Comparison of ENCODE assay signal across 7 mouse cellular contexts in genomic region chr5:134638461-134639268, GRCm38 (mm10). TPM values are rescaled to one million over a fixed set of nuclear protein-coding genes. Genes with fewer than 3 reads are reported as not detected.
DNase-seq lines count a peak whose midpoint lies in the region; ATAC-seq and TF ChIP-seq lines count a peak whose summit lies in the region.

No protein-coding gene starts in this region.

- peaks cover 23% of the 10 kb centered on the region for H3K4me1 ChIP-seq in lung, embryonic 15.5 days
- peaks cover 11% of the 10 kb centered on the region for H3K4me1 ChIP-seq in brown adipose tissue, adult 24 weeks (ENCODE audit: control insufficient read depth, insufficient read depth, insufficient read length, low read length)
- peaks cover 15% of the 10 kb centered on the region for H3K4me1 ChIP-seq in forebrain, postnatal 0 days (ENCODE audit: insufficient read depth)
- peaks cover 32% of the 10 kb centered on the region for H3K4me1 ChIP-seq in megakaryocyte, embryonic 14.5 days

- H3K9me3 ChIP-seq in lung, embryonic 15.5 days: no peaks in the 10 kb centered on the region
- no peaks in the 10 kb centered on the region for H3K9me3 ChIP-seq in forebrain, postnatal 0 days (ENCODE audit: low read length)
- no peaks in the 10 kb centered on the region for H3K9me3 ChIP-seq in megakaryocyte, embryonic 14.5 days

- peak overlapping the region; percentile 59 for H3K4me2 ChIP-seq in lung, embryonic 15.5 days
- H3K4me2 ChIP-seq in forebrain, postnatal 0 days (ENCODE audit: low read depth): peak overlapping the region; percentile 72

- ATAC-seq in lung, embryonic 15.5 days (ENCODE audit: borderline replicate concordance, extremely low read depth, low FRiP score, low TSS enrichment): peak; percentile 69; the same call in 1 of the 2 replicates
- ATAC-seq in forebrain, postnatal 0 days: peak; percentile 74

- peak overlapping the region; percentile 95 for H3K27ac ChIP-seq in lung, embryonic 15.5 days
- peak overlapping the region; percentile 96 for H3K27ac ChIP-seq in brown adipose tissue, adult 24 weeks (replicated peaks; ENCODE audit: low read depth, low read length)
- peak overlapping the region; percentile 97 for H3K27ac ChIP-seq in forebrain, postnatal 0 days (ENCODE audit: low read depth, low read length)

- no peak for TF ChIP-seq CTCF in forebrain, postnatal 0 days (IDR thresholded peaks at IDR 0.05; ENCODE audit: low read depth)

- H3K9ac ChIP-seq in lung, embryonic 15.5 days: peak overlapping the region; percentile 100
- H3K9ac ChIP-seq in forebrain, postnatal 0 days: peak overlapping the region; percentile 95

- H3K4me3 ChIP-seq in lung, embryonic 15.5 days: peak overlapping the region; percentile 99
- H3K4me3 ChIP-seq in brown adipose tissue, adult 24 weeks (ENCODE audit: insufficient read depth, low read depth, low read length): peak overlapping the region; percentile 94
- peak overlapping the region; percentile 97 for H3K4me3 ChIP-seq in forebrain, postnatal 0 days (ENCODE audit: low read depth, low read length)
- H3K4me3 ChIP-seq in megakaryocyte, embryonic 14.5 days (replicated peaks): peak overlapping the region; percentile 97

- no peak for DNase-seq in lung, postnatal 14 days
- DNase-seq in forebrain, postnatal 0 days: no peak
- DNase-seq in gastrocnemius, adult 8-10 months (ENCODE audit: low spot score in 2 of 2): no peak
- no peak for DNase-seq in cerebellum, postnatal 4 days (ENCODE audit: low spot score in 2 of 2)

- under 1% methylated on average over 85 of the region's 85 CpGs for WGBS in lung, embryonic 15.5 days
- WGBS in forebrain, postnatal 0 days: 3% methylated on average over 72 of the region's 85 CpGs

- H3K27me3 ChIP-seq in lung, embryonic 15.5 days: no peaks in the 10 kb centered on the region
- H3K27me3 ChIP-seq in forebrain, postnatal 0 days (ENCODE audit: insufficient read depth, low read length): no peaks in the 10 kb centered on the region
- no peaks in the 10 kb centered on the region for H3K27me3 ChIP-seq in megakaryocyte, embryonic 14.5 days (replicated peaks)

- H3K36me3 ChIP-seq in lung, embryonic 15.5 days: peaks cover 26% of the 10 kb centered on the region
- H3K36me3 ChIP-seq in forebrain, postnatal 0 days (ENCODE audit: insufficient read depth): peaks cover 10% of the 10 kb centered on the region; the same call in 1 of the 2 replicates
- peaks cover 31% of the 10 kb centered on the region for H3K36me3 ChIP-seq in megakaryocyte, embryonic 14.5 days (replicated peaks; ENCODE audit: low read length)

RNA-seq across cellular contexts. Expression of gene Eif4h, which starts 0.6 kb away (rescaled TPM):
- polyA plus RNA-seq in lung, embryonic 15.5 days (2015; fragmentation: Nextera tagmentation; extraction: Ambion mirVana): 506 and 532 TPM in 2 replicates
- polyA plus RNA-seq in brown adipose tissue, adult 24 weeks (2012; ENCODE audit: insufficient read depth, insufficient read length, missing spikeins): 116 and 126 TPM in 2 replicates
- total RNA-seq in forebrain, postnatal 0 days (2014; rRNA removed): 498 and 525 TPM in 2 replicates
- 315 and 343 TPM in 2 replicates for polyA plus RNA-seq in forebrain, postnatal 0 days (2015; fragmentation: Nextera tagmentation; extraction: Ambion mirVana)
- polyA plus RNA-seq in megakaryocyte, embryonic 14.5 days (2012; ENCODE audit: insufficient read depth, low replicate concordance): 58.4 and 156 TPM in 2 replicates
- total RNA-seq in gastrocnemius, adult 8-10 months (2022): 10 to 100 TPM; 85.4 to 90.6 (median 87.9) TPM

RNA-seq across cellular contexts. Expression of gene Lat2, which starts 23.8 kb away (rescaled TPM):
- polyA plus RNA-seq in lung, embryonic 15.5 days (2015; fragmentation: Nextera tagmentation; extraction: Ambion mirVana): 2.6 and 2.9 TPM in 2 replicates
- polyA plus RNA-seq in brown adipose tissue, adult 24 weeks (2012; ENCODE audit: insufficient read depth, insufficient read length, missing spikeins): 0.83 and 1.4 TPM in 2 replicates
- total RNA-seq in forebrain, postnatal 0 days (2014; rRNA removed): 1.5 and 1.8 TPM in 2 replicates
- 1.2 and 2.5 TPM in 2 replicates for polyA plus RNA-seq in forebrain, postnatal 0 days (2015; fragmentation: Nextera tagmentation; extraction: Ambion mirVana)
- polyA plus RNA-seq in megakaryocyte, embryonic 14.5 days (2012; ENCODE audit: insufficient read depth, low replicate concordance): 16.9 and 67.9 TPM in 2 replicates
- 1 to 10 TPM in 1 of 4 experiments, under 1 TPM in 2, not detected in 1; 0.59 to 1.9 (median 0.88) TPM for total RNA-seq in gastrocnemius, adult 8-10 months (2022)

RNA-seq across cellular contexts. Expression of gene Limk1, which starts 49.7 kb away (rescaled TPM):
- polyA plus RNA-seq in lung, embryonic 15.5 days (2015; fragmentation: Nextera tagmentation; extraction: Ambion mirVana): 7.1 and 8.2 TPM in 2 replicates
- 4.1 and 7.5 TPM in 2 replicates for polyA plus RNA-seq in brown adipose tissue, adult 24 weeks (2012; ENCODE audit: insufficient read depth, insufficient read length, missing spikeins)
- 41.3 and 44.5 TPM in 2 replicates for total RNA-seq in forebrain, postnatal 0 days (2014; rRNA removed)
- polyA plus RNA-seq in forebrain, postnatal 0 days (2015; fragmentation: Nextera tagmentation; extraction: Ambion mirVana): 9.3 and 11.4 TPM in 2 replicates
- polyA plus RNA-seq in megakaryocyte, embryonic 14.5 days (2012; ENCODE audit: insufficient read depth, low replicate concordance): 54.8 and 104 TPM in 2 replicates
- 1 to 10 TPM in 2 of 4 experiments, under 1 TPM in 2; 0.92 to 1.5 (median 1.2) TPM for total RNA-seq in gastrocnemius, adult 8-10 months (2022)

RNA-seq across cellular contexts. Expression of gene Rfc2, which starts 57.5 kb away (rescaled TPM):
- 292 and 304 TPM in 2 replicates for polyA plus RNA-seq in lung, embryonic 15.5 days (2015; fragmentation: Nextera tagmentation; extraction: Ambion mirVana)
- polyA plus RNA-seq in brown adipose tissue, adult 24 weeks (2012; ENCODE audit: insufficient read depth, insufficient read length, missing spikeins): 29.7 and 32.3 TPM in 2 replicates
- 68.9 and 97.5 TPM in 2 replicates for total RNA-seq in forebrain, postnatal 0 days (2014; rRNA removed)
- 150 and 160 TPM in 2 replicates for polyA plus RNA-seq in forebrain, postnatal 0 days (2015; fragmentation: Nextera tagmentation; extraction: Ambion mirVana)
- polyA plus RNA-seq in megakaryocyte, embryonic 14.5 days (2012; ENCODE audit: insufficient read depth, low replicate concordance): 9.1 and 35.0 TPM in 2 replicates
- total RNA-seq in gastrocnemius, adult 8-10 months (2022): 10 to 100 TPM; 16.0 to 23.8 (median 19.5) TPM
